Mouse (Mus musculus): Measurements from ENCODE around the gene Ptgfr. TPM values are rescaled to one million over a fixed set of nuclear protein-coding genes. Genes with fewer than 3 reads are reported as not detected.

Gene Ptgfr
- total and polyA plus RNA-seq, 2 experiments from 2014 or later: 1.1 to 2.8 TPM

DNA sequence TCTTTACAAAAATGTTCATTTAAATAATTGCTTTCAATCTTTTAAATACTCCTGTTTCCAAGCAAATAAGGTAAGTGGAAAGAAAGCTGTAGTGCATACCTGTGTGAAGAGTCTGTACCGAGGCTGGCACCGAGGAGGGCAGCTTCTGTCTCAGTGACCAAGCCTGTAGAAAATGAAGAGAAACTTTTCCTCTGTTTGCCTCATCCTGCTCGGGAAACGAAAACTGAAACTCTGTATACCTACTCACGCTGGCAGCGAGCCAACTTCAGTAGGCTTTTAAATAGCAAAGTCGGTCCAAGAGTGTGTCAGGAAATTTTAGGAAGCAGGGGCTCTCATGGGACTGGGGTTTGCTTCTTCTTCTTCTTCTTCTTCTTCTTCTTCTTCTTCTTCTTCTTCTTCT, 87.7 kb downstream of the Ptgfr start, which contains the start of gene Ifi44:
Gene Ifi44, minus strand, starts transcription at position 224 of the 400 bp plus-strand sequence.
- WGBS: 51% methylated on average over 7 of the region's 7 CpGs
- H3K4me1 ChIP-seq (ENCODE audit: insufficient read depth, low read length): no peaks in the 10 kb centered on the region
- no peaks in the 10 kb centered on the region for H3K9me3 ChIP-seq (ENCODE audit: low read length)
- H3K36me3 ChIP-seq (ENCODE audit: insufficient read depth, low read length): no peaks in the 10 kb centered on the region
- H3K4me3 ChIP-seq (ENCODE audit: low read length): 0 out of 2 replicates have a peak within 1 kb of the TSS, but pooled peaks have one; percentile 11
- DNase-seq (ENCODE audit: low spot score): peak; percentile 30
- no peak within 1 kb of the TSS for H3K9ac ChIP-seq (replicated peaks; ENCODE audit: low read length)
- no peak within 1 kb of the TSS for H3K27ac ChIP-seq
- peak within 1 kb of the TSS; percentile 28; the same call in 1 of the 2 replicates for H3K4me2 ChIP-seq (ENCODE audit: low read depth, low read length)
- H3K27me3 ChIP-seq (ENCODE audit: insufficient read depth, low read length): no peaks in the 10 kb centered on the region
- no peak for ATAC-seq
- no peak for TF ChIP-seq CTCF (IDR thresholded peaks at IDR 0.05; ENCODE audit: low read depth)

- H3K36me3 ChIP-seq (ENCODE audit: insufficient read depth, low read length): no peaks in the 10 kb centered on the region
- no peak overlapping the region for H3K9ac ChIP-seq (replicated peaks; ENCODE audit: low read length)
- DNase-seq (ENCODE audit: low spot score) (no peak), ATAC-seq (no peak)
- H3K4me3 ChIP-seq (ENCODE audit: low read length): no peak overlapping the region
- TF ChIP-seq CTCF (IDR thresholded peaks at IDR 0.05; ENCODE audit: low read depth): no peak
- H3K9me3 ChIP-seq (ENCODE audit: low read length): no peaks in the 10 kb centered on the region
- H3K4me2 ChIP-seq (ENCODE audit: low read depth, low read length): no peak overlapping the region
- H3K4me1 ChIP-seq (ENCODE audit: insufficient read depth, low read length): no peaks in the 10 kb centered on the region
- no peaks in the 10 kb centered on the region for H3K27me3 ChIP-seq (ENCODE audit: insufficient read depth, low read length)
- H3K27ac ChIP-seq: no peak overlapping the region
- 85% methylated on average over 1 of the region's 1 CpGs for WGBS
Measured at GRCm38 (mm10) chr3:151748514-151748913, 88.9 kb downstream of the Ptgfr start.

Other genes with a start within 250 kb of the Ptgfr start
- 1.4 TPM in 2 replicates for gene Ifi44, start 87.7 kb downstream of the Ptgfr start, total RNA-seq (2014; rRNA removed)
- gene Ifi44, start 87.7 kb downstream of the Ptgfr start, polyA plus RNA-seq (2015; fragmentation: Nextera tagmentation; extraction: Ambion mirVana): 0.88 and 1.6 TPM in 2 replicates
- gene Ifi44l, start 74.7 kb downstream of the Ptgfr start, total RNA-seq (2014; rRNA removed): not detected in 2 replicates
- not detected in 2 replicates for gene Ifi44l, start 74.7 kb downstream of the Ptgfr start, polyA plus RNA-seq (2015; fragmentation: Nextera tagmentation; extraction: Ambion mirVana)

All from hindbrain, postnatal 0 days (tissue).